Mouse (Mus musculus) limb, embryonic 11.5 days (tissue): ENCODE data around the gene Slc15a1. TPM values are rescaled to one million over a fixed set of nuclear protein-coding genes. Genes with fewer than 3 reads are reported as not detected.

Experiments
- ATAC-seq: fragments of 200-750 bp; cut with Nextera tagmentation; 2 replicates; pipeline ENCODE4 v1.8.0; 2017; ENCODE audit warnings: low read depth; ENCODE audit not compliant: insufficient number of reproducible peaks, low FRiP score, low TSS enrichment
- DNase-seq: peaks from one replicate; pipeline ENCODE4 v3.0.0-alpha.2; 2015; ENCODE audit warnings: low spot score
- H3K27ac ChIP-seq: fragments of 300-500 bp; sonication (generic); replicated peaks from 2 replicates; pipeline ENCODE4 v1.5.1; 2014; ENCODE audit warnings: low read depth, mild to moderate bottlenecking, low read length
- H3K27me3 ChIP-seq: fragments of 300-500 bp; sonication (generic); 2 replicates; pipeline ENCODE4 v1.6.1; 2014; ENCODE audit warnings: mild to moderate bottlenecking, low read length, mixed read lengths; ENCODE audit not compliant: control insufficient read depth, insufficient read depth
- H3K36me3 ChIP-seq: fragments of 300-500 bp; sonication (generic); 2 replicates; pipeline ENCODE4 v1.6.1; 2014; ENCODE audit warnings: mild to moderate bottlenecking, low read length, moderate library complexity, mixed read lengths; ENCODE audit not compliant: control insufficient read depth, insufficient read depth
- H3K4me1 ChIP-seq: fragments of 300-500 bp; sonication (generic); 2 replicates; pipeline ENCODE4 v1.6.1; 2014; ENCODE audit warnings: low read length, mixed read lengths; ENCODE audit not compliant: control insufficient read depth, insufficient read depth
- H3K4me2 ChIP-seq: fragments of 300-500 bp; sonication (generic); 2 replicates; pipeline ENCODE4 v1.6.1; 2014; ENCODE audit warnings: low read depth, mild to moderate bottlenecking, moderate library complexity; ENCODE audit not compliant: severe bottlenecking
- H3K4me3 ChIP-seq: fragments of 300-500 bp; sonication (generic); 2 replicates; pipeline ENCODE4 v1.5.1; 2014; ENCODE audit warnings: low read depth, low read length
- H3K9ac ChIP-seq: fragments of 300-500 bp; sonication (generic); 2 replicates; pipeline ENCODE4 v1.6.1; 2014; ENCODE audit warnings: mild to moderate bottlenecking, low read length
- H3K9me3 ChIP-seq: fragments of 300-500 bp; sonication (generic); 2 replicates; pipeline ENCODE4 v1.6.1; 2016; ENCODE audit warnings: low read length; ENCODE audit not compliant: control insufficient read depth
- WGBS: fragments of 180-500 bp; shearing (Covaris S2); extraction: QIAGEN DNeasy Blood & Tissue Kit; methylation state at CpG from one replicate; pipeline ENCODE4 v1.1.7; 2014; 5-methylcytosine and 5-hydroxymethylcytosine counted together
- polyA plus RNA-seq: library from polyadenylated mRNA; unstranded; fragments of >200 nt; fragmentation: Nextera tagmentation; extraction: Ambion mirVana; gene quantifications from 2 replicates; pipeline ENCODE4 v1.2.1, GENCODE M21; 2014

Gene Slc15a1
- polyA plus RNA-seq, 1 experiment from 2014 or later, result not detected

GRCm38 (mm10) chr14:121534501-121534900 lies 29.4 kb upstream of the Slc15a1 start:
- Histone ChIP-seq H3K36me3 (no peaks in the 10 kb centered on the region), H3K9me3 (no peaks in the 10 kb centered on the region), H3K27me3 (no peaks in the 10 kb centered on the region), H3K9ac (no peak overlapping the region), H3K4me3 (no peak overlapping the region), H3K27ac (no peak overlapping the region), H3K4me2 (no peak overlapping the region), H3K4me1 (no peaks in the 10 kb centered on the region)
- ATAC-seq (no peak), DNase-seq (no peak)
- WGBS, result 85% methylated on average over 3 of the region's 3 CpGs

- H3K9me3 ChIP-seq, result no peaks in the 10 kb centered on the region
- DNase-seq (no peak), ATAC-seq (no peak)
- no peak overlapping the region for H3K27ac ChIP-seq
- H3K36me3 ChIP-seq, result no peaks in the 10 kb centered on the region
- 81% methylated on average over 9 of the region's 9 CpGs for WGBS
- H3K4me3 ChIP-seq, result no peak overlapping the region
- H3K4me2 ChIP-seq, result no peak overlapping the region
- H3K4me1 ChIP-seq, result no peaks in the 10 kb centered on the region
- no peak overlapping the region for H3K9ac ChIP-seq
- H3K27me3 ChIP-seq, result no peaks in the 10 kb centered on the region
Measured at GRCm38 (mm10) chr14:121530853-121531252, 25.8 kb upstream of the Slc15a1 start.

GRCm38 (mm10) chr14:121527883-121528282 lies 22.8 kb upstream of the Slc15a1 start:
- DNase-seq, result no peak
- no peaks in the 10 kb centered on the region for H3K27me3 ChIP-seq
- no peak overlapping the region for H3K4me2 ChIP-seq
- no peak overlapping the region for H3K9ac ChIP-seq
- H3K27ac ChIP-seq, result no peak overlapping the region
- no peaks in the 10 kb centered on the region for H3K9me3 ChIP-seq
- no peaks in the 10 kb centered on the region for H3K4me1 ChIP-seq
- H3K4me3 ChIP-seq, result no peak overlapping the region
- WGBS, result 90% methylated on average over 3 of the region's 3 CpGs
- no peak for ATAC-seq
- H3K36me3 ChIP-seq, result no peaks in the 10 kb centered on the region

- DNase-seq, result no peak
- H3K27me3 ChIP-seq, result no peaks in the 10 kb centered on the region
- no peak overlapping the region for H3K4me2 ChIP-seq
- H3K4me3 ChIP-seq, result no peak overlapping the region
- no peak overlapping the region for H3K27ac ChIP-seq
- no peak overlapping the region for H3K9ac ChIP-seq
- ATAC-seq, result no peak
- no peaks in the 10 kb centered on the region for H3K36me3 ChIP-seq
- 72% methylated on average over 1 of the region's 1 CpGs for WGBS
- no peaks in the 10 kb centered on the region for H3K4me1 ChIP-seq
- no peaks in the 10 kb centered on the region for H3K9me3 ChIP-seq
Measured at GRCm38 (mm10) chr14:121527201-121527600, 22.1 kb upstream of the Slc15a1 start.

- DNase-seq, result no peak
- H3K4me2 ChIP-seq, result no peak overlapping the region
- no peaks in the 10 kb centered on the region for H3K36me3 ChIP-seq
- H3K9me3 ChIP-seq, result no peaks in the 10 kb centered on the region
- ATAC-seq, result no peak
- H3K27ac ChIP-seq, result no peak overlapping the region
- no peaks in the 10 kb centered on the region for H3K27me3 ChIP-seq
- no peaks in the 10 kb centered on the region for H3K4me1 ChIP-seq
- 90% methylated on average over 4 of the region's 4 CpGs for WGBS
- no peak overlapping the region for H3K4me3 ChIP-seq
- no peak overlapping the region for H3K9ac ChIP-seq
Measured at GRCm38 (mm10) chr14:121521709-121522108, 16.7 kb upstream of the Slc15a1 start.

GRCm38 (mm10) chr14:121516881-121517280 lies 11.8 kb upstream of the Slc15a1 start:
- Histone ChIP-seq H3K4me3 (no peak overlapping the region), H3K27me3 (no peaks in the 10 kb centered on the region), H3K27ac (no peak overlapping the region), H3K4me2 (no peak overlapping the region), H3K9ac (no peak overlapping the region), H3K36me3 (no peaks in the 10 kb centered on the region), H3K4me1 (no peaks in the 10 kb centered on the region), H3K9me3 (no peaks in the 10 kb centered on the region)
- DNase-seq (no peak), ATAC-seq (no peak)
- 87% methylated on average over 5 of the region's 5 CpGs for WGBS

- ATAC-seq, result no peak
- Histone ChIP-seq H3K27me3 (peaks cover 32% of the 10 kb centered on the region), H3K4me3 (no peak overlapping the region), H3K9ac (no peak overlapping the region), H3K27ac (no peak overlapping the region), H3K4me2 (no peak overlapping the region), H3K36me3 (no peaks in the 10 kb centered on the region), H3K9me3 (no peaks in the 10 kb centered on the region), H3K4me1 (no peaks in the 10 kb centered on the region)
- 85% methylated on average over 2 of the region's 2 CpGs for WGBS
- DNase-seq, result no peak
Measured at GRCm38 (mm10) chr14:121508929-121509328, 3.9 kb upstream of the Slc15a1 start.

- 9% methylated on average over 6 of the region's 6 CpGs for WGBS
Measured at GRCm38 (mm10) chr14:121506336-121506735, 1.3 kb upstream of the Slc15a1 start.

GRCm38 (mm10) chr14:121505485-121505860 lies 421 bp upstream of the Slc15a1 start:
- no peaks in the 10 kb centered on the region for H3K4me1 ChIP-seq
- 24% methylated on average over 9 of the region's 9 CpGs for WGBS
- peaks cover 34% of the 10 kb centered on the region for H3K27me3 ChIP-seq
- H3K27ac ChIP-seq, result no peak overlapping the region
- H3K4me3 ChIP-seq, result no peak overlapping the region
- DNase-seq, result no peak
- H3K9me3 ChIP-seq, result no peaks in the 10 kb centered on the region
- no peak overlapping the region for H3K4me2 ChIP-seq
- no peak overlapping the region for H3K9ac ChIP-seq
- ATAC-seq, result no peak
- H3K36me3 ChIP-seq, result no peaks in the 10 kb centered on the region

More at GRCm38 (mm10) chr14:121506336-121506735, 1.3 kb upstream of the Slc15a1 start:
- Histone ChIP-seq H3K36me3 (no peaks in the 10 kb centered on the region), H3K9me3 (no peaks in the 10 kb centered on the region), H3K4me1 (no peaks in the 10 kb centered on the region), H3K27me3 (peaks cover 34% of the 10 kb centered on the region), H3K9ac (no peak overlapping the region), H3K4me2 (no peak overlapping the region), H3K27ac (no peak overlapping the region), H3K4me3 (no peak overlapping the region)
- ATAC-seq (no peak), DNase-seq (no peak)
